Mouse (Mus musculus) lung, adult 2 months (tissue): ENCODE measurements at regions not wholly inside any gene's neighbourhood (a gene's known extent, or its start where the extent isn't known, plus 50 kb on each side); places are given as distances from the start of the nearest gene placed in this dataset.

Experiments used
- DNase-seq: peaks from one replicate; pipeline ENCODE4 v3.0.0; 2022
- H3K4me1 ChIP-seq: fragments of 200-500 bp; 2 replicates; pipeline ENCODE4 v1.6.1; 2011; ENCODE audit warnings: low read length; ENCODE audit not compliant: control insufficient read depth, insufficient read depth
- H3K4me3 ChIP-seq: fragments of 200-500 bp; replicated peaks from 2 replicates; pipeline ENCODE3; 2011; ENCODE audit warnings: low read depth, mild to moderate bottlenecking, control low read depth, low read length; ENCODE audit errors: extremely low read depth
- CTCF ChIP-seq: fragments of 200-500 bp; IDR thresholded peaks from 2 replicates; pipeline ENCODE4 v1.5.1; 2011; ENCODE audit warnings: mild to moderate bottlenecking, low read length, control low read depth; ENCODE audit not compliant: insufficient read depth
- POLR2A ChIP-seq: fragments of 200-500 bp; IDR thresholded peaks from 2 replicates; pipeline ENCODE4 v1.6.1; 2011; ENCODE audit warnings: low read depth, mild to moderate bottlenecking, control low read depth, low read length, borderline replicate concordance; ENCODE audit errors: extremely low read depth
- WGBS: fragments of 180-500 bp; shearing (Covaris S2); methylation state at CpG from one replicate; pipeline ENCODE4 v1.1.7; 2018; 5-methylcytosine and 5-hydroxymethylcytosine counted together

DNA sequence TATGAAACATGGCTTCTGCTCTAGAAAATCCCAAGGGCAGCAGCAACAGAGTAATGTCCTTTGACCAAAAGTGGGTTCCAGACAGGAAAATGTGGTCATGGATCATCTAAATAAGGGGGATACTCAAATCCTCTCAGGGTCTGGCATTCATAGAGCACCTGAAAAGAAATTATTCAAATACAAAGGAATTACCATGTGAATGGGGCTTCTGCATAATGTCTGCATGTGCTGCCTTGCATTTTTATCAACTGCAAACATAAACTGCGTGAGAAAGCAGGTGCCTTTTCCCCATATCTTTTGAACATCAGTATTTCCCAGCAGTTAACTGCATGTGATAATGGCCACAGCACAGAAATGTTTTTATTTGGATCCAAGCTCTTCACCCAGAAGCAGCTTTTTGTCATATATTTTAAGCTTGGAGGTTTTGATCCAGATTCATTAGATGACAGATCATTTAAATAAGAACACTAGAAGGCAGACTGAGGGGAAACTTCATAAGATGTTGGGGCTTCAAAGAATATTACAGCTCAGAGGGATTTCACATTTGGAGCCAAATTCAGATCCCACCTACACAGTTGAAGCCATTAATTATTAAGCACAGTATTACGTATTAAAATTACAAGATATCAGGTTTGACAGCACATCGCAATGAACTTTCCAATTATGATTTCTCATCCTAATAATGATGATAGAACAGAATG lies 527.8 kb downstream of the Gm11232 start:
- H3K4me1 ChIP-seq = no peaks in the 10 kb centered on the region
- no peak overlapping the region for H3K4me3 ChIP-seq
- no peak for DNase-seq
- WGBS = 84% methylated on average over 3 of the region's 3 CpGs
- TF ChIP-seq POLR2A (no peak), CTCF (no peak)

DNA sequence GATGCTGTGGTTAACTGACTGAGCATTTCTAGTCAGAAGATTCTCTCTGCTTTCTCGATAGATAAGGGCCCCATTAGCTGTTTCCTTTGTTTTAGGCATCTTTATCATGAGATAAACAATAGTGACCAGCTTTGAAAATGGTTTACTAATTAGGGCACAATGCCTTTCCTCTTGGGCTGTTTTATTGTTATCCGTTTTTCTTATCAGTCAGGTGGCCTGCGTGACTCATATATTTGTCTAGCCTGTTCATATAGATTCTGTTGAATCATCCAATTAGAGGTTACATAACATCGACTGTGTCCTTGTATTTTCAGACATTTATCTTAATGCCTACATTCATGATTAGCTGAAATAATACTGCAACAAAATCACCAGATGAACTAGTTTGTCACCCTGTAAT lies 531.1 kb downstream of the Gm11232 start:
- H3K4me3 ChIP-seq = no peak overlapping the region
- H3K4me1 ChIP-seq = no peaks in the 10 kb centered on the region
- 25% methylated on average over 4 of the region's 4 CpGs for WGBS
- no peak for TF ChIP-seq CTCF
- no peak for TF ChIP-seq POLR2A
- DNase-seq = no peak

DNA sequence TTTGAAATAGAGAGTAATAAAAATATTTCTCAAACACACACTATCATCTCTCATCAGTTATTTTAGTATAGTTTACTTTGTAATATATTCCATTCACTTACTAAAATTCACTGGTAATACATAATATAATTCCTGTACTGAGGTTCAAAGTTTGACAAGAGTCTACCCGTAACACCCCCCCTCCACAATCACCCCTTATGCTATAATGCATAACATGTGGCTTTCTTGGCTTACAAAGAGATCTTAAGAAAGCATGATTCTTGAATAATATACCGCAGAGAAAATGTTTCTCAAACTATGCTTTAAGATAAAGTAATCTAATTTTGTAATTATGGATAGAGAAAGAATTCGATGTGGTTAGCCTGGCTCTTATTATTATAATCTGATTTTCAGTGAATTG lies 539.7 kb downstream of the Gm11232 start:
- no peak for DNase-seq
- 75% methylated on average over 3 of the region's 3 CpGs for WGBS
- no peaks in the 10 kb centered on the region for H3K4me1 ChIP-seq
- no peak overlapping the region for H3K4me3 ChIP-seq
- TF ChIP-seq POLR2A (no peak), CTCF (no peak)

DNA sequence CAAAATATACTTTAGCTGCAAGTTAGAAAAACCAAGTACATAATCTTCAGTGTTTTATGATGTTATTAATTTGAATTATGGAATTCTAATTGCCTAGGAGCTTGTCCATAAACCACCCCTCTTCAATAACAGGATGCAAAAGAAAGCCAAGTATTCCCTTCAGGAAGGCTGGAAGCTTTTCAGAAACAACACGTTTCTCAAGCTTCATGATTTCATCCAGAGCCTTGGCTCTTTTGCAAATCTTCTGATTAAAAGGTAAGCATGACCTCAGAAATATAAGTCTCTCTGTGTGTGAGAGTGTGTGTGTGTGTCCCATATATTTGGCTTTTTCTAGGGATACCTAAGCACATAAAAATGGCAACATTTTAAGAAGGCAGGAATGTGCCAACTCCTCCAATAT lies 570.0 kb downstream of the Gm11232 start:
- 35% methylated on average over 1 of the region's 1 CpGs for WGBS

DNA sequence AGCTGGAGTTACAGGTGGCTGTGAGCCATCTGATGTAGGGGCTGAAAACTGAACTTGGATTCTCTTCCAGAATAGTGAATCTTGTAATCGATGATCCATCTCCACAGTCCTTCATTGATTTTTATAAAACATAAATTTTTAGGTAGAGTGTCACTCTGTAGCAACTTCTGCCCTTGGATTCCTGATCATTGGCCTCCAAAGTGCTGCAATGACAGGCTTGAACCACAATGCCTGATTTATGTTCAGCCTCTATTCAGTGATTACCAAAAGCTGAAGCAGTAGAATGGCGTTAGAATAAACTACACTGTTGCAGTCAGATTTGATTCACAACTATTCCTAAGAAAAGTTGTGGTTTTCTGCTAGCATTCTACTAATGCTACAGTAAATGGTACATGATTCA lies 580.1 kb downstream of the Gm11232 start:
- no peak for DNase-seq
- Histone ChIP-seq H3K4me1 (no peaks in the 10 kb centered on the region), H3K4me3 (no peak overlapping the region)
- WGBS = 73% methylated on average over 2 of the region's 2 CpGs
- TF ChIP-seq CTCF (no peak), POLR2A (no peak)

More for the DNA sequence above, 570.0 kb downstream of the Gm11232 start:
- no peak for DNase-seq
- Histone ChIP-seq H3K4me1 (no peaks in the 10 kb centered on the region), H3K4me3 (no peak overlapping the region)
- TF ChIP-seq CTCF (no peak), POLR2A (no peak)

DNA sequence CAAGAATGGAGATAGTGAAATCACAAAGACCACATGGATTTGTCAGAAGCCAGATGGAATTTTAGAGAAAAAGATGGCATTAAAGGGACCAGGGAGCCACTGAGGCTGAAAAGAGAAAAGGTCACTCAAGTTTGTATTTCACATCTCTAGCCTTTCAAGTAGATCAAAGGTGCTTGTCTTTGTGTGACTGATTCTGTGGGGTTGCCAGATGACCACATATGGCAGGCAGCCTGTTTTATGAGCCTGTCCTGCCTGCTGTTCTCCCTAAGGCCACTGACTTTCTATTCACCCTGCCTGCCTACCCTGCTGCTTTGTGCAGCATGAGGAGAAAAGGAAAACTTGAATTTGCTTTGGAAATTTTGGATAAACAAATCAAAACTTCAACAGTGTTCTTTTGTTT lies 592.0 kb downstream of the Gm11232 start:
- no peaks in the 10 kb centered on the region for H3K4me1 ChIP-seq
- H3K4me3 ChIP-seq = no peak overlapping the region
- TF ChIP-seq POLR2A (no peak), CTCF (no peak)
- no peak for DNase-seq

DNA sequence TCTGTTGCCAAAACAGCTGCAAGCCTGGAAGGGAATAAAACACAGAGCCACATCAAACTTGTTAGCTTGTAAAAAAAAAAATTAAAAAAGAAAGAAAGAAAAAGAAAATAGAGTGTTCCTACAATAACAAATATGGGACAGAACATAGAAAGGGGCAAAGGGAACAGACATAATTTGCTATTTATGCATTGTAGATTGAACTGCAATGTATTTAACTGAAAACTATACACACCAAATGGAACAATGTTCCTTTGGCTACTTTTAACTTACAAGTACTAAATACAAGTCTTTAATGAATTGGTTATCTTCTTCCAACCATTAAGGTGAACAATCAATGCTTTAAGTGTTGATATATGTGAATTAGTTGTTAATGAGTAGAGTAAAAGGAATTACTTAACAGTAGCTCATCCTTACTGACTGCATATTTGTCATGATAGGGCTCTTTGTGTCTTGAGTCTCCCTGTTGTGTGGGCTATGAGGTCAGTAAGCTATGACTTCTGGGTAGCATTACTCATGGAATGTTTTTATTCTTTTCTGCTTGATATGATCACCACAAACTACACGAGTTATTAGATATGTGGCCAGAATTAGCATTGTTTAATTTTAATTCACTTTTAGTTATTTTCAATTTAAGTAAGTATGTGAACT lies 597.0 kb upstream of the Megf9 start:
- TF ChIP-seq POLR2A (no peak), CTCF (no peak)
- Histone ChIP-seq H3K4me3 (no peak overlapping the region), H3K4me1 (no peaks in the 10 kb centered on the region)
- DNase-seq = no peak
- WGBS = 50% methylated on average over 1 of the region's 1 CpGs

DNA sequence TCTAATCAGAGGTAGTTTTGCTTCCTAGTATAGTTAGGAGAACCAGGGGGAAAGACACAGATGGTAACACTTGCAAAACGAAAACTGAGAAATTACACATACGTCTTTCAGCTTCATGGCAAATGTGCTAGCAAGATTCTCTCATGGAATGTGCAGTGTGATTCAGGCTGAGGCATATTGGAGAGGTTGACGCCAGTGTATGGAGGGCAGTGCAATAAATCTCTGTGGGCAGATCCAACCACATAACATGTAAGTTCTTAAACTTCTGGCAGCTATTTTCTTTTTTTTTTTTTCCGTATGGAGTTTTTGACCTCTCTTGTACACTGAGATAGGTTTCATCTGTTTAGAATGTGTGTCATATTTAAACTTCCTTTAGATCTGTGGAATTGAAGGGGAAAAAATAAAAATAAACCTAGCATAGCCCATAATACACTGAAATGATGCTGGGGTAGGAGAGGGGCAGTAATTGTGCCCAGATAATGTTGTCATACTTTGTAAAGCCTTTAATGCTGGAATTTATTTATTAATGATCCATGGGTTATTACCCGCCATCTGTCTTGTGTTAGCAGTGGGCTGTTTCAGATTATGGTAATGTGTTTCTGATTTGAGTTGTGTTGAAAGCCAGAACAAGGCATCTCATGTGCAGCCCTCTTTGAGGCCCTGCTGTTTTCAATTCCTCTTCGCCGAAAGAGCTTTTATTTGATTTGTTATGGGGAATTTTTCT lies 596.3 kb upstream of the Megf9 start:
- no peak for DNase-seq
- no peak for TF ChIP-seq POLR2A
- no peak for TF ChIP-seq CTCF
- H3K4me3 ChIP-seq = no peak overlapping the region

DNA sequence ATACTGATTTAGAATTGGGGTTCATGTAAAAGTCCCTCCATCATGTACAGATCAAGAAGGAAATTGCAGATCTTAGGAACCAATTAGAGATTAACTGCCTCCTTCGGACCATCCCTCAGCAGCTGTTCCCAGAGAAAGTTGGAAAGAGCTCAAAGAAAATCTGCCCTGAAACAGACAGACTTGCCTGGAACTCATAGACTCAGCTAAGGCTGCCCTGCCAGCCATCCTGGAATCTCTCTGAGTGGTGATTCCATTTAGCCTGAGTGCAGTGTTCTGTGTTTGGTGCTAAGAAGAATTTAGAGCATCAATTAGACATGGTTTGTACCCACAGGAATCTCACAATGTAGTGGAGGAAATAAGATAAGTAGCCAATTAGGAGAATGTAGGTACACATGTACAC lies 594.5 kb upstream of the Megf9 start:
- no peak for DNase-seq
- H3K4me3 ChIP-seq = no peak overlapping the region
- no peaks in the 10 kb centered on the region for H3K4me1 ChIP-seq
- TF ChIP-seq POLR2A (no peak), CTCF (no peak)
- 65% methylated on average over 1 of the region's 1 CpGs for WGBS

More for the DNA sequence above, 596.3 kb upstream of the Megf9 start:
- 60% methylated on average over 7 of the region's 7 CpGs for WGBS
- no peaks in the 10 kb centered on the region for H3K4me1 ChIP-seq
